Mouse (Mus musculus) megakaryocyte-erythroid progenitor cell, adult 5-6 weeks (primary cell): ENCODE measurements around the gene Pfkm. TPM values are rescaled to one million over a fixed set of nuclear protein-coding genes. Genes with fewer than 3 reads are reported as not detected.

Source experiments
- ATAC-seq: replicated peaks from 2 replicates; pipeline ENCODE4 v1.8.0; 2016; ENCODE audit warnings: mild to moderate bottlenecking, inconsistent platforms; ENCODE audit not compliant: severe bottlenecking, poor library complexity, low FRiP score, low TSS enrichment
- total RNA-seq, 2 experiments: library from RNA; stranded (forward) in 1 of 2; stranded (reverse) in 1 of 2; fragments of 200-1000, 215-1000 nt in 1 of 2; fragments of >200 nt in 1 of 2; fragmentation: Nextera tagmentation in 1 of 2; gene quantifications; 2 replicates each; pipeline ENCODE4 v1.2.3; 2014 to 2017

Pfkm gene
- total RNA-seq, 2 experiments from 2014 or later: 74.9 to 89.1 TPM

DNA sequence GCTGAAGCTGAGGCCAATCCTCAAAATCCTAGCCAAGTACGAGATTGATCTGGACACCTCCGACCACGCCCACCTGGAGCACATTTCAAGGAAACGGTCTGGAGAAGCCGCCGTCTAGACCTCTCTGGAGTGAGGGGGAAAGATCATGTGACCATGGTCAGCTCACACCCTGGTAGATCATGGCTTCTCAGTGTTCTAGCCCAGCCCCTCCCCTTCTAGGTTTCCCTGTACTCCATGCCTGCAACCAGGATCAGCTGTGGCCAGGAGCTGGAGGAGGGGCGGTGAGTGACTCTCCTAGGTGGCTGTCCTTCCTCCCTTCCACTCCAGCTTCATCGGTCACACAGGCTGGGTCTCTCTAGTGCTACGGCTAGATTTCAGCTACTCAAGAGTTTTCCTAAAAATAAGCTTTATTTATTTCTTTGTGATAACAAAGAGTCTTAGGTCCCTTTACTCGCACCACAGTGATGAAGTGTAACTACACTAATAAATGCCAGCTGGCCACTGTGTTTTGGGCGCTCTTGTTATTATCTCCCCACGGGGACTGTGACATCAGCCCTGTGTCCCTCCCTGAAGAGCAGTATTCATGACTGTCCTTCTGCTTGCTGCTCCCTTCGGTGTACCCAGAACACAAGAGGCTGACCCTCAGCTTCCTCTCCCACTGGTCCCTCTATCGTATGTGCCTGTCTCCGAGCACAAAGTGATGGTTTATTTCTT, 39.7 kb downstream of the Pfkm start:
- no peak for ATAC-seq

DNA sequence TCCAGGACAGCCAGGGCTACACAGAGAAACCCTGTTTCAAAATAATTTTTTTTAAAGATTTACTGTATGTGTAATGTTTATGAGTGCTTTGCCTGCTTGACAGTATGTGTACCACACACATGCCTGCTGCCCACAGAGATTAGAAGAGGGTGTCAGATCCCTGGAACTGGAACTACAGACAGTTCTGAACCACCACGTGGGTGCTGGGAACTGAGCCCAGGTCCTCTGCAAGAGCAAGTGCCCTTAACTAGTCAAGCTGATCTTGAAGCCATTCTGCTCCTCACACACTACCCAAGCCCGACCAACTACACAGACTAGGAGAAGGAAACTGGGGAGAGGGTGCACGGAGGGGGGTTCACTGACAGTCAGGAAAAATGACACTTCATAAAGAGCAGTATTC, 41.1 kb downstream of the Pfkm start:
- ATAC-seq: no peak

GRCm38 (mm10) chr15:98134034-98134433, 41.6 kb downstream of the Pfkm start:
- ATAC-seq: no peak

- no peak for ATAC-seq
Observed at GRCm38 (mm10) chr15:98134666-98135065, 42.3 kb downstream of the Pfkm start.

GRCm38 (mm10) chr15:98135671-98136070, 43.3 kb downstream of the Pfkm start:
- ATAC-seq: no peak

GRCm38 (mm10) chr15:98136871-98137270, 44.5 kb downstream of the Pfkm start:
- ATAC-seq: no peak

DNA sequence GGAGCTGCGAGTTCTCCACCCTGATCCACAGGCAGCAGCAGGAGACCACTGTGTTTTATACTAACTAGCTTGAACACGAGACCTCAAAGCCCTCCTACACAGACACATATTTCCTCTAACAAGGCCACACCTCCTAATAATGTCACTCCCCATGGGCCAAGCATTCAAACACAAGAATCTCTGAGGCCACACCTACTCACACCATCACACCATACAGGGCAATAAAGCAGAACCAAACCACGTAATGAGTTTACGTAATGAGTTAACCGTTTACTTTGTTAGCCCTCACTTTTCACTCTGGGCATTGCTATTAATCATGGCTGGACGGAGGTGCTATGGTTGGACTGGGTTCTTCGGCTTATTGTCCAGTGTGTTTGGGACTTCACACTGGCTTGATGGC, 47.4 kb downstream of the Pfkm start:
- ATAC-seq: no peak

DNA sequence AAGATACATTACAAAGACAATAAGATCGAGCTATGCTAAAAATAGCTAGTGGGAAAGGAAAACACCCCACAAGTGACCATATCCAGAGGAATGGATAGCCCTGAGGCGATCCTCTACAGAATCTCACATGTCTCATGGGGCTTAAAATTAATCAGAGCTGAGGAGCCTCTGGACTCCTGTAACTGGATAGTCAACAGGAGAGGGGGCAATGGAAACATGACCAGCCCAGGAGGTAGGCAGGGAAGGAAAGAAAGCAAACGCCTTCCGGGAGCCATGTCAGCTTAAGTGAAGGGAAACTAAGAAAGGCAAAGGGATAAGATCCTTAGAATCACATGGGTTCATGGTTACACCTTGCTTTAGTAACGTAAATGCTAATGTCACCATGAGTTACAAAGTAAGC, 48.4 kb downstream of the Pfkm start:
- ATAC-seq: no peak

DNA sequence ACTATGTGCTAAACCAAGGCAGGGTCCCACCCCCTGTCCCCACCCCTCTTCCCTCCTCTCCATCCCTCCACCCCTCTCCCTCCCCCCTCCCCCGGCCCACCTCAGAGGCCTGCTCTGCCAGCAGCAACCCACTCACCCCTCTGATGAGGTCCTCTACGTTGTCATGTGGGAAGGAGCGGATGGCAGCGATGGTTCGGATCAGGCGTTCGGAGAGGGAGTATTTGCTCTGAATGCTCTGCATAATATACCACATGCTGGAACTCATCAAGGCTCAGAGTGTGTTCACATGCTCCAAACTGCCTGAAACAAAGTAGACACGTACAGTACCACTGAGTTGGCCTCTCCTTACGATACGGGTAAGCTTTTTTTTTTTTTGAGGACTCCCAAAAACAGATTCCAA, 50.1 kb downstream of the Pfkm start:
- ATAC-seq: no peak

GRCm38 (mm10) chr15:98144861-98145507, 52.6 kb downstream of the Pfkm start:
- ATAC-seq: 0 out of 2 replicates have a peak, but pooled peaks have one; percentile 4

GRCm38 (mm10) chr15:98145559-98146181, 53.3 kb downstream of the Pfkm start:
- ATAC-seq: peak; percentile 93

DNA sequence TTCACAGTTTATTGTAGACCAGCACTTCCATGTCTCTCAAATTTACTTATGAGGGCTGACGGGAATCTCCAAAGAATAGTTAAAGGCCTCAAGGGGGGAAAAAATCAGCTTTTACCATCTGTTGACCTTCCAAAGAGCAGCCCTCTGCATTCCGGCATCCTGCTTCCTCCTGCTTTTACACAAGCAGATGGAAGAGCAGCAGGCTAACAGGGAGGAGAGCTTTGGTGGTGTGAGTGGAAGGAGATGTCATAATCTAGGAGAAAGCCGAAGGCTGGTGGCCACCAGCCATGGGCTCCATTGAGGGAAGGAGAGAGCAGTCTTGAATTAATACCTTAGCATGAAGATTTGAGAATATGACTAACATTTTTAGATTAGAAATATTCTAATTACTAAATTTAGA, 56.0 kb downstream of the Pfkm start:
- no peak for ATAC-seq

DNA sequence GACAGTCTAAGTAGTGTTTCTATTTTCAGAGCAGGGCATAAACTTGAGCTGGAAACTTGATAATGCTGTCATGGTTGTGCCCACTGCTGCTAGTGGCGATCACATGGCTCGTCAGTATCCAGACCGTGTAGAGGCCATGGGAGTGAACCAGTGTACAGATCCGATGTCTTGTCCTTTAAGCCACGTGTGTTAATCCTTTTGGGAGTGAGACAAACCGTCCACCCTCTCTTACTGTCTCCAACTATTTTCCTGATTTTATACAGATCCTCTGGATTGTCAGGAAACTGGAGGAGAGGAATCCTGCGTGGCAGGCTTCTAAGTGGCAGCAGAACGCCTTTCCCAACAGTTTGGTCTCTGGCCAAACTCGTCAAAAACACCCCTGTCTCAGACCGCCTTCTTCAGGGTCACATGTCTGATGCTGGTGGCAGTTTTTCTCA, 56.8 kb downstream of the Pfkm start:
- no peak for ATAC-seq

GRCm38 (mm10) chr15:98152916-98153315, 60.5 kb downstream of the Pfkm start:
- no peak for ATAC-seq

- peak; percentile 95 for ATAC-seq
Observed at GRCm38 (mm10) chr15:98153625-98154024, 61.2 kb downstream of the Pfkm start.

DNA sequence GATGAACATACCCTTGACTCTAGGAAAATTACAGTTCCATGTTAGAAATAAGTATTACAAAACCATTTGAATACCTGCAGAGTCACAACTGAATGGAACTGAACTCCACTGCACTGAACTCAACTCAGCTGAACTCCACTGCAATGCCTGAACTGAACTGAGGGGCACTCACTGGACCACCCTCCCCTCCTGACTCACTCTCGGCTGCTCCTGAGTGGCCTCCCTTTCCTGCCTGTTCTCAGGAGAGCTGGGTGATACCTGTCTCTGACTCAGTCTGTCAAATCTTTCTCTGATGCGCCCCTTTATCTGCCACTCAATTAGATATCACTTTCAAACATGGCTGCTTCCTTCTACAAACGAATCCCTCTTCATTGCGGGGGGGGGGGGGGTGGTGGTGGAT, 61.8 kb downstream of the Pfkm start:
- no peak for ATAC-seq

DNA sequence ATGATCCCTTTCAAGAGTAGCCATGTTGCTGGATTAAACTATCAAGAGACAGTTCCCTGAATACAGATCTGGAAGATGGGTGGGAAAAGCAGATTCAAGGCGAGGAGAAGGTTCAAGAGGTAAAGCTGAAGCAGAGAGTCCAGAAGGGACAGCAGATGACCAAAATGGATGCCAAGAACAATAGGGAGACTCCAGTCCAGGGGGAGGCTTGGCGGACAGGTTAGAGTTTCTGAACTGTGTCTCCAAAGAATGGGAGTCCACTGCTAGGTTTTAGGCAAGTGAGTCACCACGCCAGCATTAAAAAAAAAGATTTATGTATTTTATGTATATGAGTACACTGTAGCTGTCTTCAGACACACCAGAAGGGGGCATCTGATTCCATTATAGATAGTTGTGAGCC, 62.2 kb downstream of the Pfkm start:
- no peak for ATAC-seq

DNA sequence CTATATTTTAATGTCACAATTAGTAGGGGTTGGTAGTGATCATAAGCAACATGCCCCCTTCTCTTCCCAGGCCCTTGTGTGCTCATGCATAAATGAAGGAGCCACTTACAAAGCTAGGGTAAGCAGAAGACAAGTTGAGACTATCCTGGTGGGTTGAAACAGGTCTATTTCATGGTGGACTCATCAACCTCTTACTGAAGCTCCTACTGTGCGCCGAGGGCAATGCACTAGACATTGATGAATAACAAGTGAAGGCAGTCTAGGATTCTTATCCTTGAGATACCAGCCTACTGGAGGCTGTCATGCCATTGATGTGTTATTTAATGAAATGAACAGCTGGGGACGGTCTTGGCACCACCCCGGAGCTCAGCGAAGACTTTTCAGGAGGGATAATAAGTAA, 62.9 kb downstream of the Pfkm start:
- no peak for ATAC-seq

- ATAC-seq: no peak
Observed at GRCm38 (mm10) chr15:98155944-98156343, 63.6 kb downstream of the Pfkm start.

GRCm38 (mm10) chr15:98157253-98157652, 64.9 kb downstream of the Pfkm start:
- no peak for ATAC-seq
